Mouse (Mus musculus) liver, embryonic 12.5 days (tissue): ENCODE results near the gene Unc13b. TPM values are rescaled to one million over a fixed set of nuclear protein-coding genes. Genes with fewer than 3 reads are reported as not detected.

Source experiments
- ATAC-seq: fragments of 200-750 bp; cut with Nextera tagmentation; 2 replicates; pipeline ENCODE4 v1.8.0; 2017; ENCODE audit warnings: moderate number of reproducible peaks, mild to moderate bottlenecking, moderate library complexity
- H3K27ac ChIP-seq: fragments of 300-500 bp; sonication (generic); 2 replicates; pipeline ENCODE4 v1.5.1; 2016; ENCODE audit warnings: mild to moderate bottlenecking
- H3K27me3 ChIP-seq: fragments of 300-500 bp; sonication (generic); replicated peaks from 2 replicates; pipeline ENCODE4 v1.6.1; 2016; ENCODE audit warnings: mild to moderate bottlenecking, moderate library complexity
- H3K36me3 ChIP-seq: fragments of 300-500 bp; sonication (generic); 2 replicates; pipeline ENCODE4 v1.6.1; 2016; ENCODE audit warnings: mild to moderate bottlenecking, moderate library complexity
- H3K4me1 ChIP-seq: fragments of 300-500 bp; sonication (generic); 2 replicates; pipeline ENCODE4 v1.6.1; 2016
- H3K4me2 ChIP-seq: fragments of 300-500 bp; sonication (generic); 2 replicates; pipeline ENCODE4 v1.6.1; 2016; ENCODE audit warnings: mild to moderate bottlenecking, moderate library complexity
- H3K4me3 ChIP-seq: fragments of 300-500 bp; sonication (generic); 2 replicates; pipeline ENCODE4 v1.5.1; 2016; ENCODE audit warnings: mild to moderate bottlenecking, moderate library complexity
- H3K9ac ChIP-seq: fragments of 300-500 bp; sonication (generic); 2 replicates; pipeline ENCODE4 v1.6.1; 2016; ENCODE audit warnings: mild to moderate bottlenecking, moderate library complexity
- H3K9me3 ChIP-seq: fragments of 300-500 bp; sonication (generic); replicated peaks from 2 replicates; pipeline ENCODE4 v1.6.1; 2016; ENCODE audit warnings: mild to moderate bottlenecking, moderate library complexity
- WGBS: fragments of 180-500 bp; shearing (Covaris S2); methylation state at CpG from one replicate; pipeline ENCODE4 v1.1.7; 2016; ENCODE audit not compliant: insufficient replicate concordance; 5-methylcytosine and 5-hydroxymethylcytosine counted together
- polyA plus RNA-seq: library from polyadenylated mRNA; unstranded; fragments of >200 nt; fragmentation: Nextera tagmentation; extraction: Ambion mirVana; gene quantifications from 2 replicates; pipeline ENCODE4 v1.2.1, GENCODE M21; 2016

Gene Unc13b
- polyA plus RNA-seq, 1 experiment from 2014 or later, result 0.91 TPM

- H3K9ac ChIP-seq, result peak overlapping the region; percentile 92
- peaks cover 63% of the 10 kb centered on the region for H3K4me1 ChIP-seq
- H3K27me3 ChIP-seq, result no peaks in the 10 kb centered on the region
- WGBS, result 5% methylated on average over 11 of the region's 11 CpGs
- peak overlapping the region; percentile 83 for H3K4me3 ChIP-seq
- H3K27ac ChIP-seq, result peak overlapping the region; percentile 95
- H3K9me3 ChIP-seq, result no peaks in the 10 kb centered on the region
- H3K36me3 ChIP-seq, result peaks cover 25% of the 10 kb centered on the region
- ATAC-seq, result peak; percentile 16
- H3K4me2 ChIP-seq, result peak overlapping the region; percentile 93
These were observed 19.1 kb upstream of the Unc13b start for GRCm38 (mm10) chr4:43039609-43040008.

GRCm38 (mm10) chr4:43040114-43040572 lies 18.6 kb upstream of the Unc13b start:
- Histone ChIP-seq H3K9ac (peak overlapping the region; percentile 92), H3K4me2 (peak overlapping the region; percentile 93), H3K4me3 (peak overlapping the region; percentile 83), H3K27ac (peak overlapping the region; percentile 95), H3K36me3 (peaks cover 20% of the 10 kb centered on the region), H3K4me1 (peaks cover 69% of the 10 kb centered on the region), H3K27me3 (no peaks in the 10 kb centered on the region), H3K9me3 (no peaks in the 10 kb centered on the region)
- WGBS, result 3% methylated on average over 24 of the region's 25 CpGs
- peak; percentile 92 for ATAC-seq

- Histone ChIP-seq H3K4me3 (peak overlapping the region; percentile 18; the same call in 1 of the 2 replicates), H3K36me3 (peaks cover 11% of the 10 kb centered on the region), H3K9me3 (no peaks in the 10 kb centered on the region), H3K4me1 (peaks cover 74% of the 10 kb centered on the region), H3K27me3 (no peaks in the 10 kb centered on the region), H3K27ac (peak overlapping the region; percentile 53), H3K4me2 (peak overlapping the region; percentile 93; the same call in 1 of the 2 replicates), H3K9ac (no peak overlapping the region; the same call in 1 of the 2 replicates)
- ATAC-seq, result no peak
- 62% methylated on average over 9 of the region's 9 CpGs for WGBS
These were observed 17.7 kb upstream of the Unc13b start for GRCm38 (mm10) chr4:43040881-43041547.

GRCm38 (mm10) chr4:43043644-43044357 lies 15.0 kb upstream of the Unc13b start:
- Histone ChIP-seq H3K4me3 (no peak overlapping the region), H3K9me3 (no peaks in the 10 kb centered on the region), H3K4me2 (peak overlapping the region; percentile 83), H3K27ac (no peak overlapping the region), H3K4me1 (peaks cover 57% of the 10 kb centered on the region), H3K36me3 (no peaks in the 10 kb centered on the region), H3K27me3 (no peaks in the 10 kb centered on the region), H3K9ac (no peak overlapping the region)
- no peak for ATAC-seq
- WGBS, result 17% methylated on average over 7 of the region's 7 CpGs

- H3K36me3 ChIP-seq, result no peaks in the 10 kb centered on the region
- H3K4me1 ChIP-seq, result peaks cover 48% of the 10 kb centered on the region
- H3K9ac ChIP-seq, result peak overlapping the region; percentile 62; the same call in 1 of the 2 replicates
- H3K27me3 ChIP-seq, result no peaks in the 10 kb centered on the region
- H3K27ac ChIP-seq, result 0 out of 2 replicates have a peak overlapping the region, but pooled peaks have one; percentile 23
- peak overlapping the region; percentile 60; the same call in 1 of the 2 replicates for H3K4me3 ChIP-seq
- WGBS, result 14% methylated on average over 4 of the region's 4 CpGs
- no peak for ATAC-seq
- H3K4me2 ChIP-seq, result peak overlapping the region; percentile 83
- no peaks in the 10 kb centered on the region for H3K9me3 ChIP-seq
These were observed 14.1 kb upstream of the Unc13b start for GRCm38 (mm10) chr4:43044673-43045072.

GRCm38 (mm10) chr4:43045285-43045658 lies 13.5 kb upstream of the Unc13b start:
- Histone ChIP-seq H3K36me3 (no peaks in the 10 kb centered on the region), H3K27me3 (no peaks in the 10 kb centered on the region), H3K9ac (peak overlapping the region; percentile 62), H3K27ac (0 out of 2 replicates have a peak overlapping the region, but pooled peaks have one; percentile 23), H3K4me1 (peaks cover 45% of the 10 kb centered on the region), H3K4me2 (peak overlapping the region; percentile 83), H3K4me3 (peak overlapping the region; percentile 60), H3K9me3 (no peaks in the 10 kb centered on the region)
- no peak for ATAC-seq
- 9% methylated on average over 13 of the region's 13 CpGs for WGBS

- H3K27ac ChIP-seq, result 0 out of 2 replicates have a peak within 1 kb of the TSS, but pooled peaks have one; percentile 47
- H3K9ac ChIP-seq, result peak within 1 kb of the TSS; percentile 62
- no peaks in the 10 kb centered on the region for H3K27me3 ChIP-seq
- peak; percentile 88 for ATAC-seq
- peak within 1 kb of the TSS; percentile 83 for H3K4me2 ChIP-seq
- H3K36me3 ChIP-seq, result no peaks in the 10 kb centered on the region
- peaks cover 40% of the 10 kb centered on the region for H3K4me1 ChIP-seq
- under 1% methylated on average over 33 of the region's 33 CpGs for WGBS
- no peaks in the 10 kb centered on the region for H3K9me3 ChIP-seq
- peak within 1 kb of the TSS; percentile 60 for H3K4me3 ChIP-seq
These were observed 13.0 kb upstream of the Unc13b start, which contains the start of gene Fam214b for GRCm38 (mm10) chr4:43045659-43046302. Fam214b (minus strand) TSS chr4:43046220.

- Histone ChIP-seq H3K9ac (0 out of 2 replicates have a peak overlapping the region, but pooled peaks have one; percentile 28), H3K9me3 (no peaks in the 10 kb centered on the region), H3K27ac (no peak overlapping the region), H3K4me1 (peaks cover 34% of the 10 kb centered on the region), H3K4me2 (peak overlapping the region; percentile 83), H3K4me3 (no peak overlapping the region), H3K36me3 (no peaks in the 10 kb centered on the region), H3K27me3 (no peaks in the 10 kb centered on the region)
- 51% methylated on average over 5 of the region's 5 CpGs for WGBS
- no peak for ATAC-seq
These were observed 12.1 kb upstream of the Unc13b start for GRCm38 (mm10) chr4:43046607-43047006.

- Histone ChIP-seq H3K27me3 (no peaks in the 10 kb centered on the region), H3K36me3 (no peaks in the 10 kb centered on the region), H3K27ac (no peak overlapping the region), H3K4me3 (no peak overlapping the region), H3K9ac (no peak overlapping the region), H3K4me1 (peaks cover 34% of the 10 kb centered on the region), H3K4me2 (no peak overlapping the region), H3K9me3 (no peaks in the 10 kb centered on the region)
- no peak for ATAC-seq
- WGBS, result 9% methylated on average over 5 of the region's 5 CpGs
These were observed 11.5 kb upstream of the Unc13b start for GRCm38 (mm10) chr4:43047231-43047630.

- 6% methylated on average over 4 of the region's 4 CpGs for WGBS
- ATAC-seq, result peak; percentile 47; the same call in 1 of the 2 replicates
- H3K4me3 ChIP-seq, result no peak overlapping the region
- H3K27ac ChIP-seq, result no peak overlapping the region
- H3K36me3 ChIP-seq, result no peaks in the 10 kb centered on the region
- no peaks in the 10 kb centered on the region for H3K9me3 ChIP-seq
- H3K4me1 ChIP-seq, result no peaks in the 10 kb centered on the region
- H3K9ac ChIP-seq, result no peak overlapping the region
- H3K4me2 ChIP-seq, result no peak overlapping the region
- H3K27me3 ChIP-seq, result 0 out of 2 replicates have a peak, but pooled peaks cover 1% of the 10 kb centered on the region
These were observed 6.1 kb upstream of the Unc13b start for GRCm38 (mm10) chr4:43052627-43053026.

- Histone ChIP-seq H3K27ac (no peak overlapping the region), H3K4me2 (no peak overlapping the region), H3K27me3 (peaks cover 51% of the 10 kb centered on the region), H3K4me1 (peaks cover 15% of the 10 kb centered on the region), H3K4me3 (no peak overlapping the region), H3K9me3 (no peaks in the 10 kb centered on the region), H3K9ac (no peak overlapping the region), H3K36me3 (no peaks in the 10 kb centered on the region)
- 82% methylated on average over 5 of the region's 5 CpGs for WGBS
- no peak for ATAC-seq
These were observed 1.1 kb upstream of the Unc13b start for GRCm38 (mm10) chr4:43057654-43058053.
